Mouse (Mus musculus): ENCODE measurements around the gene Tardbp.

The Tardbp gene

DNA sequence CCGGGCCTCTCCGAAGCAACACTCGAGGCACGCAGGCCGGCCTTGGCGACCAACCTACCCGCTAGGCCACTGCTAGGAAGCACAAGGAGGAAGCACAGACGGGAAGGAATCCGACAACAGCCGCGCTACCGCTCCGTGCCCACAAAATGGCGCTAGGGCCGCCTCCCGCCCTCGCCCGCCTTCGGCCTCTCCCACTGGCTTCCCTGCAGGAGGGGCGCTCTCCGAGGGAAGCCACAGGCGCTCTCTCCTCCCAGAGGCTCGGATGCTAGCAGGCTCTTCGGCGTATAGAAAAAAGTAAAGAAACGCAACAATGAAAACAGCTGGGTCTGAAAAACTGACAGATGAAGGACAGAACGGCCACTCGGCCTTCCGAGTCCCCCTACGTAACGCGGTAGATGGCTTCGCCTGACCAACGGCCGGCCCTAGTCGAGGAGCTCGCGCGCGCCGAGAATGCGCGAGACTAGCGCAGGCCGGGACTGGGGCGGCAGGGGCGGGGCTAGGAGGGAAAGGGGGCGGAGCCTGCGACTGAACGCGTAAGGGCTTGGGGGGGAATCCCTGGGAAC lies at the start of gene Tardbp:
Gene Tardbp (minus strand): TSS at position 397 of the 563 bp plus-strand sequence.
- DNase-seq (ENCODE audit: low read depth, low spot score) = peak; percentile 99

DNA sequence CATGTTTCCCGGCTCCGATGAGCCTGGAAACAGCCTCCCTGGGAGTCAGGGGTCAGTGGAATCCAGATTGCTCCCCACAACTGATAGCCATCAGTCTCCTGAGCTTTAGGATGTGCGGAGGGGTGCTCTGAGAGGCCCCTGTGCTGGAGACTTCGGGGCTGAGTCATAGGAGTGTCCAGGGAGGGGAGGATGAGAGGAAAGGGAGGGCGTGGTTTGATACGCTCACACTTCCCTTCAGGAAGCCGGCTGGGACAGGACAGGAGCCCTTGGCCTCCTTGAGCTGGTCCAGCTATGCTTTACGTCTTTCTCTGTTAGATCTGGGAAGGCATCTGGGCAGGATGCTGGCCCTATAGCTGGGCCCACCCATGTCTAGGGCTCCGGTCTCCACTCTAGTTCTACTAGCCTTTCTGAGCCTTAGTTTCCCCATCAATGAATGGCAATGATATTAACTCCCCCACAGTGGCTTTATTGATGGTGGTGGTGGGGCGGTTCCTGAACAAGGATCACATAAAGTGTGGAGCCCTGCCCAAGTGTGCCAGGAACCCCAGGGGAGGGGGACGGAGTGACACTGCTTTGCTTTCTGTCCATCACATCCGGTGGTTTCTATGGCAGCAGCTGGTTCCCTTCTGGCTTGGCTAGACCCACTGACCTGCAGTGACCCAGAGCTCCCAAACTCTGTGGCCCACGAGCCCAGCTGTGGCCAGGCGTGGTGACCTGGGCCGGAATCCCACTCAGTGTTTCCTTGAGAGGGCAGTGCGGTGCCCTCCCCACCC lies 49.6 kb upstream of the Tardbp start:
- no peak for DNase-seq (ENCODE audit: low read depth, low spot score)

GRCm38 (mm10) chr4:148675043-148675442 lies 48.2 kb upstream of the Tardbp start:
- no peak for DNase-seq (ENCODE audit: low read depth, low spot score)

GRCm38 (mm10) chr4:148671230-148671947 lies 44.6 kb upstream of the Tardbp start:
- no peak for DNase-seq (ENCODE audit: low read depth, low spot score)

- no peak for DNase-seq (ENCODE audit: low read depth, low spot score)
Observed at GRCm38 (mm10) chr4:148667006-148667755, 40.4 kb upstream of the Tardbp start.

GRCm38 (mm10) chr4:148664021-148664420 lies 37.2 kb upstream of the Tardbp start:
- DNase-seq (ENCODE audit: low read depth, low spot score) = no peak

DNA sequence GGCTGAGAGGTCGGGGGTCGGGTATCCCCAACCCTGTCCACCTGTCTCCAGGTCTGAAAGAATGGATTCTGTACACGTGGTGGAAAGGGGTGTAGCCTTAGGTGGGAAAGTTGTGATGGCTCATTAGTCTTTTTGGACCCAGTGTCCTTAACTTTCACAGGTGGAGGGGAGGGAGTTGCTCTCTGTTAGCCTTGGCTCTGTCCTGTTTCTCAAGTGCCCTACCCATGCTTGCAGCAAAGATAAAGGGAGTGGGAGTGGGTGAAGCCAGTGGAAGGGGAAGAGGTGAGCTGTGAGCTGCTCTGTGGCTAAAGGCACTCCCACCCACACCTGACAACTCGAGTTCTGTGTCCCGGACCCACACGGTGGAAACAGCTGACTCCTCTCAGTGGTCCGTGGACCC lies 36.5 kb upstream of the Tardbp start:
- DNase-seq (ENCODE audit: low read depth, low spot score) = no peak

- DNase-seq (ENCODE audit: low read depth, low spot score) = peak; percentile 79
Observed at GRCm38 (mm10) chr4:148662168-148662965, 35.5 kb upstream of the Tardbp start.

GRCm38 (mm10) chr4:148660174-148660573 lies 33.4 kb upstream of the Tardbp start:
- no peak for DNase-seq (ENCODE audit: low read depth, low spot score)

DNA sequence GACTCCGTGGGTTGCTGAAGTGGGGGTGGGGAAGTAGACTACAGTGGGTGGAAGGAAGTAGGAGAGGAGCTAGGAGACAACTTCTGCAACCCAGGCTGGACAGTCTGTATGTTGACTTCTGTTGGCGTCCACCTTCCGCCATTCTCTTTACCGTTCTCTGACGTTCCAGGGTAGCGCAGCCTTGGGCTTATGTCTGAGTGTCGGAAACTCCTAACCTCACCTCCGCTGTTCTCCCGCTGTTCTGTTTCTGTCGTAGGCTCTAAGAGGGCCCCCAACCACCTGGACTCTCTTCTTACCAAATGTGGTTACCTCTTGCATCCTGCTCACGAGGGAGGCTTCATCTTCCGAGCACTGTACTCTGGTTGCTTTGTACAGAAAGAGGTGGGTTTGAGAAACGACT lies 31.0 kb upstream of the Tardbp start:
- peak; percentile 39 for DNase-seq (ENCODE audit: low read depth, low spot score)

- no peak for DNase-seq (ENCODE audit: low read depth, low spot score)
Observed at GRCm38 (mm10) chr4:148656691-148657258, 30.0 kb upstream of the Tardbp start.

DNA sequence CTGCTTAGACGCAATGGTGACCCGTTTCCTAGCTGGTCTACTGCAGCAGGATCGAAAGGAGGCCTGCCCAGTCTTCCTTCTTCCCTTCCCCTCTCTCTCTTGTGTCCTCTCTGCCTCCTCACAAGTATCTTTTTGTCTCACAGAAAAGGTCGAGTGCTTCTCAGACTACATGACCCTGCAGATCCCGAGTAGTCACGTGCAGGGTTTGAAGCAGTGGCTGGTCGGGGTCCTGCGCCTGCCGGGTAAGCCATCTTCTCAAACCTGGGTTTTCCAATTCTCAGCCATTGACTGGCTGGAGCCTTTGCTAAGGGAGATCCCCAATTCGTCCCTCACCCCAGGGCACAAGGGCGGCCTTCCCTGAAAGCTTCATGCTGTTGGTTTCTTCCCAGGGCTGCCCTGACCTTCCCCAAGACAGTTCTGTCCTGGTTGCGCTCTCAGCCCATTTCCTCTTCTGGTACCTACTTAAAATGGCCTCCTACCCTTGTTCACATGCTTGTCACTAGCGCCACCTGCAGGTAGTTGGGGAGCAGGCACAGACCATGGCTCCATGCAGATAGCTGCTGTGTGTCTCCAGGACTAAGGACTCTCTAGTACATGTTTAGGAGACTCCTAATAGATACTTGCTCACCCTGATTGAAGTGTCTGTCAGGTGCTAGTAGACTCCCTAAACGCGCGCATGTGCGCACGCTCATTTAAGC lies 28.0 kb upstream of the Tardbp start:
- DNase-seq (ENCODE audit: low read depth, low spot score) = peak; percentile 61

GRCm38 (mm10) chr4:148651045-148651444 lies 24.2 kb upstream of the Tardbp start:
- DNase-seq (ENCODE audit: low read depth, low spot score) = no peak

DNA sequence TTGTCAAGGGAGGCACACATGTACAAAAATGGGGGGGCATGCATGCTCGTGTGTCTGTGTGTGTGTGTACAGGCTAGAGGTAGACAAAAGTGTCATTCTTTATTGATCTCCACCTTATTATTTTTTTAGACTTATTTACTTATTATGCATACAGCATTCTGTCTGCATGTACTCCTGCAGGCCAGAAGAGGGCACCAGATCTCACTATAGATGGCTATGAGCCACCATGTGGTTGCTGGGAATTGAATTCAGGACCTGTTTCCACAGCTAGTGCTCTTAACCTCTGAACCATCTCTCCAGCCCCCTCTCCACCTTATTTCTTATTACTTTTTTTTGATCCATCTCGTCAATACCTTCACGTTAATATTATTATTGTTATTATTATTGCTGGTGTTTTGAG lies 22.5 kb upstream of the Tardbp start:
- peak; percentile 30 for DNase-seq (ENCODE audit: low read depth, low spot score)

DNA sequence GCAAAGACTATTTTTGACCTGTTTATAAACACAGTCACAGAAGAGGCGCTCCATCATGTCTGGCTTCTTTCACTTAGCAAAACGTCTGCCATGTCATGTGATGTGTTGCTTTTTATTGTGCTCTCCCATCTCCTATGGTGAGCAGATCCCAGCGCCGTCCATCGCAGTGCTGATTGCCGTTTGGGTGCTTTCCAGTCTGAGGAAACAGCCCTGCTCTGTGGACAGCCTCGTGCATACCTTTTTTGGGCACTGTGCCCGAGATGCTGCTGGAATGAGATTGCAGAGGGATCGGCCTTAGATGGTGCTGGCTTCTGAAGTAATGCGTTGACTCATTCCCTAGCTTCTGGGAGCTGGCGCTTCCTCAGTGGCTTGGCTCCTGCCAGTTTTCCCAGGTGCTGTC lies 19.8 kb upstream of the Tardbp start:
- DNase-seq (ENCODE audit: low read depth, low spot score) = no peak

DNA sequence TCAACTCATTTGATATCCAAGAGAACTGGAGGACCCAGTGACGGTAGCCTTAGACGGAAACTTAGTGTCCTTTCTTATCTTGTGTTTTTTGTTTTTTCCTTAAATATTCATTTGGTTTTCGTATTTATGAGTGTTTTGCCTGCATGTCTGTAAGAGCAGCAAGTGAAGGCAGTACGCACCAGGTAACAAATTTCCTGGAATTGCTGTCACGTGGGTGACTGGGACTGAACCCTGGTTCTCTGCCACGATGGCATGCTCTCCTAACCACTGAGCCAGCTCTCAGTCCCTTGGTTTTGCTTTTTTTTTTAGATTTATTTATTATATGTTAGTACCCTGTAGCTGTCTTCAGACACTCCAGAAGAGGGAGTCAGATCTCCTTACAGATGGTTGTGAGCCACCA lies 18.1 kb upstream of the Tardbp start:
- no peak for DNase-seq (ENCODE audit: low read depth, low spot score)

DNA sequence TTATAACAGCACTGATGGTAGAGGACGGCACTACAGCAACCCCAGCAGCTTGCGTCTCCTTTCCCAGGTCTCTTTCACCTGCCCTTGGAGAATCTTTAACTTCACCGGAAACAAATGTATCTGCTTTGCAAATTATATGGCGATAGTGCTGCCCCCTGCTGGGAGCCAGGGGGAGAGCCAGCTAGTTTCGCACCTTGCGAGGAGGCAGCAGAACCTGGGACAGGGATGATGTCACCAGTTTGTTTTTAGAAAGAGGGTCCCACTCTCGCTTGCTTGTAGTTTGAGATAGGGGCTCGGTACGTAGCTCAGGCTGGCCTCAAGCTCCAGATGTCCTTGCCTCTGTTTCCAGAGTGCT lies 17.3 kb upstream of the Tardbp start:
- peak; percentile 85 for DNase-seq (ENCODE audit: low read depth, low spot score)

DNA sequence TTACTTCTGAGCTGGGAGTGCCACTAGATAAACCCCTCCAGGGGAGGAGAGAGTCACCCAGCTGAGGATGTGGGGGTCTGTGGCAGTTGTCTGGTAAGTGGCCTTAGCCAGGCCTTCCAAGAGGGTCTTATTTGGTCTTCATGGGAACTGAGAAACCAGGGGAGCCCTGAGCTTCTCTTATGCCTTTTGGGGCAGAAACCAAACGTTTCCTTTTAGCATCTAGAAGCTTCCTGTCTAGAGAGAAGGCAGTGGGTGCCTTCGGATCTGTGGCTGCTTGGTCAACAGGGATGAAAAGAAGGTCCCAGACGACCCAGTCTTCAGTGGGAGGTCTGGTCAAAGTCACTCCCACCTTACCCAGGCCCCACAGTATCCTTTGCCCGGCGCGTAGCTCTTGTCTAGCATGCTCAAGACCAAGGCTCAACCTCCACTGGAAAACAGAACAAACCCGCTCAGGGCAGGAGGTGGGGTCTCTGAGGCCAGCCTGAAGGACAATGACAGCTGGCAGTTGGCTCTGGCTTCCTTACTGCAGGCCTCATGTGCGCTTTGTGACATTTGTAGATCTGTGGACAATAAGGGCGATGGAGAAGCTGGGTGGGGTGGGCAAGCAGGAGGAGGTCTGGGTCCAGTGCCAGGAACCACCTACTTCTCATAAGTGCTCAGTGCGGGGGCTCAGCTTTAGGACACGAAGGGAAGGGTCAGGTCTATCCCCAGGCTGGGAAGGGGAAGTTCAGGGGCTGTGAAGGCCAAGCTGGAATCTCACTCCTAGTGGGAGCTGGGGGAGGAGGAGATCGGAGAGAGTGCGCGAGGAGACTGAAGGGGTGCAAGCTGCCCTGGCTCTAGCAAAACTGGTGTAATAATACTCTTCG lies 16.7 kb upstream of the Tardbp start, which contains the start of gene Gm572:
Gene Gm572 (plus strand): TSS at position 27 of the 866 bp plus-strand sequence.
- DNase-seq (ENCODE audit: low read depth, low spot score) = no peak

GRCm38 (mm10) chr4:148641121-148641520 lies 14.3 kb upstream of the Tardbp start:
- DNase-seq (ENCODE audit: low read depth, low spot score) = no peak
